Mouse (Mus musculus): ENCODE data around the gene Gfod1.

The Gfod1 gene

GRCm38 (mm10) chr13:43146515-43147258 is 157.3 kb downstream of the Gfod1 start:
- DNase-seq = no peak
